Mouse (Mus musculus): ENCODE measurements around the gene Pak4.

Pak4 gene

DNA sequence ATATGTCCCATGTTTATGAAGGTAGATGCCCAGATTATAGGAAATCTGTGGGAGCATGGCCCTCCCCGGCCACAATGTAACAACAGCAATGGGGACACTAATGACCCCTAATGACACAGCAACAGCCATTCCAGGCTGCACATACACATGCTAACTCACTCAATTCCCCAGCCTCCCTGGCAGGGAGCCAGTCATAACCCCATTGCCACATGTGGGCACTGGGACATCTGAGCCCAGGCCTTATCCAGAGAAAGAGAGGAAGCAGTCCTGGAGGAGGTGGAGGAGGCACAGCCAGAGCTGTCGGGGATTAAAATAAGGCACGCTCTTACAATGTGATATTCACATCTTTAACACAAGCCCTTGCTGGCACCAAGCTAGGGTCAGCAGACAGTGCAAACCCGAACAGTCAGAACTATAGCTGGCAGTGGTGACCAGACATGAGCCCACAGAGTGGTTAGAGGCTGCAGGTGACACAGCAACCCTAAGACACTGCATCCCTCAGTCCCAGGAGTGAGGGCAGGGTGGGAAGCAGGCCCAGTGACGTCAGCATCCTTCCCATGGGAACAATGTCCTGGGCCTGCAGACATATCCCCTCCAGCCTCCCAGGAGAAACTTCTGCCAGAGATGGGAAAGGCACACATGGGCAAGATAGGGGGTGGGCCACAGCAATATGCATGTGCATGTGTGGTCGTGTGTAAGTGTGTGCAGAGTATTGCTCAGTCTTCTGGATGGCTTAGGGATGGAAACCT, 11.1 kb downstream of the Pak4 start:
- no peak for DNase-seq

- DNase-seq = no peak
Measured at GRCm38 (mm10) chr7:28585001-28585400, 13.0 kb downstream of the Pak4 start.

- no peak for DNase-seq
Measured at GRCm38 (mm10) chr7:28584468-28584867, 13.5 kb downstream of the Pak4 start.

GRCm38 (mm10) chr7:28583570-28584344, 14.2 kb downstream of the Pak4 start:
- no peak for DNase-seq

DNA sequence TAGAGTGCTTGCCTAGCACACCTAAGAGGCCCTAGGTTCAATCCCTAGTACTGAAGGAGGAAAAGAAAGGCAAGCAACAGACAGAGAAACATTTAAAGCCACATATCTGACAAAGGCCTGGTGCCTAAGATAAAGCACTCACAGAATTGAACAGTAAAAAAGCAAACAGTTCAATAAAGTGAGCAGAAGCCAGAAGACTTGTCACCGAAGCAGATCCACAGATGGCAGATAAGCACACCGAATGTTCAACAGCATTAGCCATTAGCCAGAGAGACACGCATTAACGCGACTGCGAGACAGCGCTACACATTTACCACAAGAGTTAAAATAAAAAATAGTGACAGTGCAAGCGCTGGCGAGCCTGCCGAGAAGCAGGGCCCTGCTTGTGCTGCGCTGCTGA, 15.1 kb downstream of the Pak4 start:
- DNase-seq = no peak

DNA sequence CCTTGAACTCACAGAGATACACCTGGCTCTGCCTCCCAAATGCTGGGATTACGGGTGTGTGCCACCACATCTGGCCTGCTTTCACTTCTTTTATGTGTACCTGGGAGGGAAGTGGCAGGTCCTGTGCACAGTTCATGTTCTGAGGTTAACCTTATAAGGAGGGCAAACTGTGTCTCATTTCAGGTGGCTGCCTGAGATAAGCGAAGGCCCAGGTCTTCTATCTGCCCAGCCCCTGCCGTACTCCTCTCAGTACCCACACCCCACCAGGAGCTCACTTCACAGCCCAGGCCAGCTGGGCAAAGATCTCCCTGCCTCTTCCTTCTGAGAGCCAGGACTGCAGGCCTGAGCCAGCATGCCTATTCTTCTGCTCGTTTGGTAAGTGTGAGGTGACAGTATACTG, 16.3 kb downstream of the Pak4 start:
- DNase-seq = peak; percentile 28

DNA sequence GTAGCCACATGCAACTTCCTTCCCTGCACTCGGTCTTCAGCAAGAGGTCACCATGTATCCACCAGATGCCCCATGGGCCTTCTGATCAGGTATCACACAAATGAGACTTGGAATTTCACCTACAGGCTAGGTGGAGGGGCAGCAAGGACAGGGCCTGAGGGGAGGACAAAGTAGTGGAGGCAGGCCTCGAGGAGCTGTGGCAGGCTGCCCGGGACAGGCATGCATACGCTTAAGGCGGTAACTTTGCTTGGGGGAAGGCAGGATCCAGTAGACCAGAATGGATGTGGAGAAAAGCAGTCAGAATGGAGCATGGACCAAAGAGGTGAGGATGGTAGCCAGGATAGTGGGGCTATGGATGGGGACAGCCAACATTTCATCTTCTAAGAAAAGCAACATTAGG, 18.2 kb downstream of the Pak4 start:
- no peak for DNase-seq

DNA sequence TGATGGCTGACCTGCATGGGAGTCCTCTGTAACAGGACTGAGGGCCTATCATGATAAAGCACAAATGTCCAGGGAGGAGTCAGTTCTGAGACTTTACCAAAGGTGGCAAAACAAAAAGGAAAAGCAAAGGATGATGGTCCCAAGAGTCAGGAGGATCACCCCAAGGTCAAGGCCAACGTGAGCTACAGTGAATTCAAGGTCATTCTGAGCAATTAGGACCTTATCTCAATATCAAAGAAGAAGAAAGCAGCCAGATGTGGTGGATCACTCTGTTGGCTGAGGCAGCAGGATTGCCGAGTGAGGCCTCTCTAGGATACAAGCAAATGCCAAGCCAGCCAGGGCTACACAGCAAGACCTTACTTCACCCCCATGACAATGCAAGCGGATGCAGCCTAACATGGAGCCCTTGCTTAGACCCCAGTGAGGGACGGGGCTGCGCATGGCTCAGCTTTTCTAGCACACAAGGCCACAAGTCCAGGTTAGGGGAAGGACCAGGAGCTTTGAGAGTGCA, 19.4 kb downstream of the Pak4 start:
- no peak for DNase-seq

DNA sequence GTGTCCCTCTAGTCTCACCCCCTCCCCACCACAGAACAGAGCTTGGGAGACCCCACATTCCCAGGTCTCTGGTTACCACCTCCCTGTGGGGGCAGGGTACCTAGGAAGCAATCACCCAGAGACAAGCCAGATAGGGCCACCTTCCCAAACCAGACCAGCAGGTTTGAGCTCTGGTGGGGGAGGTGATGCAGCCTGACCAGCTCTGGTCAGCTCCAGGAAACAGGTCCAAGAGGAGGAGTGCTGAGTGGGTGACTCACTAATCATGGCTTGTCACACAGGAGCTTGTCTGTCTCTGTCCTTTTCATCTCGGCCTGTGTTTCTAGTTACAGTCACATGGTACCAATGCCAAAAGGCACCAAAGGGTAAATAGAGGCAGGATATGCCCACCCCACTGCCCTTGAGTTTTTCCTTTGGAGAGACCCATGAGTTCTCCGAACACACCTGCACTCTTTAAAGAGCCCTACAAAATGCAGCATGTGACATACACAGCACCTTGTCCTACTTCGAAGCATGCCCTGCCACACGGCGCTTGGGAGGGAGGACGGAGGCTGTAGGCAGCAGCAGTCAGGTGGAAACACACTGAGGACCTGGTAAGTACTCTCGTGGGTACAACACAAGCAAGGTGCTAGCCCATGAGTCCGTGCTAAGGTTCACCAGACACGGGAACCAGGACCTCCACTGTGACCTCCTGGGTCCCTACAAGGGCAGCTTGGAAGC, 20.0 kb downstream of the Pak4 start:
- DNase-seq = no peak

DNA sequence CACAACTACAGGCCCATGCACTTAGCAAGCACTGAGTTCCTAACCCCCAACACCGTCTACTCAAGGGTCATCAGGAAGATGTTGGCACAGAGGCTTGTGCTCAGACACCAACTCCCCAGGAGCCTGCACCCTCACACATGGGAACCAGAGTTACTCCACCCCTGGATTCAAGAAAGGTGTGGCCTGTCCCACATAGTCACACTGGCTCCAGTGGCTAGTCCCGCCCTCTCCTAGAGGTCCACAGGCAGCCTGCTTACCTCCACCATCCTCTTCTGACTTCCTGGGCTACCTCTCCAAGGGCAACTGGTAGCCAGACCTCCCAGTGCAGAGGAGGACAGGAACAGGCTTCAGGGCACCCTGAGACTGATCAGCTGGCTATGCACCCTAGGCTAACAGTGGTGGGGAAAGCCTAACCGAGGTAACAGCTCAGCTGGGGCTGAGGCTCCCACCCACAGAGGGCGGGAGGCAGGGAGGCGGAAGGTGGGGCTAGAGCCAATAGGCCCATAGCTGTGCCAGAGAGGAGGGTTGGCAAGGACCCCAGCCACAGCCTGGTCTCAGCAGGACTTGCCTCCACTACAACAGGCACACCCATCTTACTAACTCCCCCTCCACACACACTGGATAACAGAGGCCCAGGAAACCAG, 21.6 kb downstream of the Pak4 start:
- DNase-seq = no peak

GRCm38 (mm10) chr7:28575597-28575996, 22.4 kb downstream of the Pak4 start:
- no peak for DNase-seq

- no peak for DNase-seq
Measured at GRCm38 (mm10) chr7:28573236-28573635, 24.7 kb downstream of the Pak4 start.

- DNase-seq = no peak
Measured at GRCm38 (mm10) chr7:28572689-28573088, 25.3 kb downstream of the Pak4 start.

DNA sequence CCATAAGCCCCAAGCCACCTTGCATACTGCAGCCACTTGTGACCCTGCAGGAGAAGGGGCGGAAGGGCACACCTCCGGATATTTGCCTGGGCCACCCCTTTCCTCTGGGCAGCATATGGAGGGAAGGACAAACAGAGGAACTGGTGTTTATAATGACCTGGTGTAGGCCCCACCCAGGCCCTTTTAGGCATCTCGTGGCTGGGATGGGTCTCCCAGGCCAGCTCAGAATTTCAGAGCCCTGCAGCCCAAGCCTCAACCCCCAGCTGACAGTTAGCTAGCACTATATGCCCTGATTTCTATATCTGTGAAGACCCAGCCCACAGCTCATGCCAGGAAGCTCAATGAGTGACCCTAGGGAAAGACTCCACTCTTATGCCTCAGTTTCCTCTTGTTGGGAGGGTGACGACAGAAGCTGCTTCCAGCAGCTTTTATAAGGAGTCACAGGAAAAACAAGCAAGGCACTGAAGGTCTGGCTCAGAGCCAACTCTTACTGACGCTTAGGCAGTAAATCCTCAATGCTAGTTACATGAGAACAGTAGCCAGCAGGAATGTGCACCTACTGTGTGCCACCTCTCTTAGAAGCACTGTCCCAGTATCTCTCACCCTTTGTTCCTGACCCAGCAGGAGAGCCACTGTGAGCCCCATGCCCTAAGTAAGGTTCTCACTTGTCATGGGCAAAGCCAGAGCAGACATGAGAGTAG, 26.9 kb downstream of the Pak4 start:
- DNase-seq = no peak

DNA sequence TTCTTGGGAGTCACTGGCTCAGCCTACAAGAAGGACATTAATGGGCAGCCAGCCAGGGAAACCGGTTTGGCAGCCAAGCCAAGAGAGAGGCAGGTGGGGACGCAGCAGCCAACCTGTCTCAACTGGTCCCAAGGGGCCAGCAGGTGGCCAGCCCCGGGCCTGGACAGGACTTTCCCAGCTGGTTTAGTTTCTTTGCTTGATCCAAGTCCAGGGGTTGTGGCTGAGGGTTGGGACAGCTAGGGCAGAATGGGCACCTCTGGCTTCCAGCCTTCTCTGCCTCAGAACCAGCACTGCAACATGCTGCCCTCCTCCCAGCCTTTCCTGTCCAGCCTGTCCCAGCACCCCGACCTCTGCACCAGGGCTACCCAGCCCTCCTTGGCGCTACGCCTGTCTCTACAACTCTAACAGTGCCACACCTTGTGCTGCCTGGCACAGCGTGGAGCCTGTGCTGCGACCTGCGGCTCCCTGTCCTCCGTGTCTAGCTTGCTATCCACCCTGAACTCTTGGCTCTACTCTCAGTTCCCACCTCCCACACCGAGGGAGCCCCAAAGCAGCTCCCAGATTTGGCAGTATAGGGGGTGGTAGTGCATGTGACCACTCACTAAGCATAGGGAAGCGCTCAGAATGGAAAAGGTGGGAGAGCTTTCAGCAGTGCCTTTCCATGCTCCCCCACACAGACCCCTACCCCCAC, 27.5 kb downstream of the Pak4 start:
- no peak for DNase-seq

DNA sequence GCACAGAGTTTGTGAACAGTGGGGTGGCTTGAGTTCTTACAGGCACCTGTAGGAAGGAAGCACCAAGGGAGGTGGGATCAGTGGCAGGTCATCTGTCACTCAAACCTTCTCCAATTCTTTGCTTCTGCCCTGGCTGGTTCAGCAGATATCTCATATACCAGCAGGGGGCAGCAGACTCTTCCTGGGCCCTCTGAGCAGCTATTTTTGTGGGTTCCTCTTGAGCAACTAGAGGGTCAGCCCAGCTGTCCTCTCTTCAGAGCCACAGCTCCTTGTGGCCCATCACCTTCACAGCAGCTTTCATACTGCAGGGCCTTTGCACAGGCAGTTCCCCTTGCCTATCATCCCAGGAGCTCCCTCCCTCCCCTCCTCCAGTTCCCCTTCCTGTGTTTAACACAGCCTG, 29.7 kb downstream of the Pak4 start:
- DNase-seq = peak; percentile 72

DNA sequence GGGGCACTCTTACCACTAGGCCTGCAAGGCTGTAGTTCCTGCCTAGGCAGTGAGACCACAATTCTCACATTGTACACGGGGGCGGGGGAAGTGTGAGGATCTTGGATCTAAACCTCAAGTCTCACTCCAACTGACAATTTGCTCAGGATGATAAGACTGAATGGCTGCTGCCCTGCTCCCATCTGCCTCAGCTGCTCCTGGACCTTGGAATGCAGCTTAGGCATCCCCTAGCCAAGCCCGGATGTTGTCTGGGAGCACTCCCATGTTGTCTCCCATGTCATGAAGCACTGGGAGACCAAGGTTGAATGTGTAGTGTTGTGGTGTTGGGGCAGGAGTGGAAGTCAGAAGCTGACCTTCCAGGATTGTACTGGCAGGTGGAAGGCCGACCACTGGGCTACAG, 30.4 kb downstream of the Pak4 start:
- no peak for DNase-seq

GRCm38 (mm10) chr7:28565407-28565806, 32.6 kb downstream of the Pak4 start:
- DNase-seq = peak; percentile 61

DNA sequence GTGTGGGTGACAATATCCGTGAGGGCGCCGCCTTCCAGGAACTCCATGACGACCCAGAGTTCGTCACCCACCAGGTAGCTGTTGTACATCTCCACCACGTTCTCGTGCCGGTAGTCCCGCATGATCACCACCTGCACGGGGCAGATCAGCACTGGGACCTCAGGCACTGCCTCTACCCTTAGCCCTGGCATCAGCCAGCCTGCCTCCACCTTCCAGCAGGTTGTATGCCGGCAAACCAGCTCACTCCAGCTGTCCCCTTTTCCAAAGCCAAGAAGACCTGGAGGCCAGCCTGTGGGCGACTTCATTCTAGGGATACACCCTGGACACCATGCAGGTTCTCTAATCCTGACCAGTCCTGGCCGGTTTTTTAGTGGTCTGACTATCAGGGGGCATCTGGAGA, 35.0 kb downstream of the Pak4 start:
- no peak for DNase-seq

DNA sequence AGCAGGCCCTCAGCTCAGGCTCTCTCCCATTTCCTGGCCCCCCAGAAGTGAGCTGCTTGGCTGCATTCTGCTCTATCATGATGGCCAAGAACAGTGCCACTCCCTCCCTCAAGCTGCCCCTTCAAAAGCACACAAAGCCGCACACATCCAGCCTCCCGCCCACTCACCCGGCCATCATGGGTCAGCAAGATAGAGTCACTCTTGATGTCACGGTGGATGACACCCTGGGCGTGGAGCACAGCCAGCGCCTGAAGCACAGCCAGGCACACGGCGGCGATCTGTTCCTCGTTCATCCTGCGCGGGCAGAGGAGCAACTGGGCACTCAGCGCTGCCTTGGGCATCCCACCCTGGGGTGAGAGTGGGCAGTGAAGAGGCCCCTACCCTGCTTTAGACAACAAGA, 35.6 kb downstream of the Pak4 start:
- no peak for DNase-seq

GRCm38 (mm10) chr7:28561967-28562366, 36.0 kb downstream of the Pak4 start:
- no peak for DNase-seq

GRCm38 (mm10) chr7:28560856-28561255, 37.1 kb downstream of the Pak4 start:
- peak; percentile 69 for DNase-seq

Measured in thymus, postnatal 25 days (tissue).